Mouse (Mus musculus): Measurements from ENCODE around the gene Gm14434. TPM values are rescaled to one million over a fixed set of nuclear protein-coding genes. Genes with fewer than 3 reads are reported as not detected.
"Not testable (repeated sequence)": the region's sequence is repeated elsewhere in the genome, so short reads cannot be mapped to it uniquely, and the experiment has no call there.

The Gm14434 gene
- total RNA-seq (2021): not detected in 2 replicates
- long read RNA-seq, partial matches to known transcripts: 0 of 1 reads
- long read RNA-seq, other reads (novel, unspliced or antisense): 0 of 1 reads

GRCm38 (mm10) chr2:176486683-176487082 lies at the start of gene Gm14434:
Gene Gm14434 (minus strand): TSS chr2:176486783.
- not testable (repeated sequence) for DNase-seq

- not testable (repeated sequence) for DNase-seq
Measured at GRCm38 (mm10) chr2:176520756-176521155, 34.2 kb upstream of the Gm14434 start, which contains the start of gene Zfp967. Gene Zfp967 (plus strand): TSS chr2:176521056.

DNA sequence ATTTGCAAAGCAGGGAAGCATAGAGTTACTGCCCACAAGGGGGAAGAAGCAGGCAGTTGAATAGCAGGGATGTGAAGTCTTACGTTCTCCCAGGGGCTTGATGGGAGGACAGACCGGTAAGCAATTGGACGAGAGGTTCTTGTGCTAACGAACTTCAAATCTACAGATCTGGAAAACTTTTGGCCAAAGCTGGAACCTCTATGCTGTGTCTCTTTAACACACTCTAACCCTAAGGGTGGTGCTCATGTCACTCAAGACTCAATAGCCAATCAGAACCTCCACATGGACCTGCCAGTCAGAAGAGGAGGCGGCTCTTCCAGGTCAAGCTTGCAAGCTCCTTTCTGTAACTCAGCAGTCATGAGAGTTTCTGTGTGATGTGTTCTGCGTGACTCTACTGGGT lies 63.3 kb downstream of the Gm14434 start, which contains the start of gene Gm14435:
TSS of gene Gm14435 (plus strand) at position 301 of the 400 bp plus-strand sequence.
- DNase-seq: not testable (repeated sequence)

Other genes with a start within 250 kb of the Gm14434 start
- not detected in 2 replicates for gene Gm11009, start 167.3 kb downstream of the Gm14434 start, total RNA-seq (2021)
- gene Gm14435, start 63.2 kb downstream of the Gm14434 start, total RNA-seq (2021): 10.3 and 21.4 TPM in 2 replicates
- not detected in 2 replicates for gene Zfp967, start 34.3 kb upstream of the Gm14434 start, total RNA-seq (2021)
- gene Gm14308, start 149.6 kb upstream of the Gm14434 start, total RNA-seq (2021): 6.3 and 10.4 TPM in 2 replicates
- gene Zfp973, start 183.7 kb upstream of the Gm14434 start, total RNA-seq (2021): 10.6 and 17.3 TPM in 2 replicates
- gene Gm14305, start 221.5 kb upstream of the Gm14434 start, total RNA-seq (2021): 15.1 and 15.8 TPM in 2 replicates